Mouse (Mus musculus) ES-Bruce4 (cell line): ENCODE results near the gene Zfp367.

Experiments used
- CTCF ChIP-seq: IDR thresholded peaks from one replicate; pipeline ENCODE4 v1.8.1; 2011; ENCODE audit warnings: low read depth, low read length
- POLR2A ChIP-seq: IDR thresholded peaks from one replicate; pipeline ENCODE4 v1.8.1; 2011; ENCODE audit warnings: low read length; ENCODE audit not compliant: insufficient read depth

GRCm38 (mm10) chr13:64086036-64086435 lies 67.0 kb downstream of the Zfp367 start:
- TF ChIP-seq CTCF (no peak), POLR2A (no peak)
